Mouse (Mus musculus): ENCODE measurements around the gene Opn4. TPM values are rescaled to one million over a fixed set of nuclear protein-coding genes. Genes with fewer than 3 reads are reported as not detected.
A peak's percentile ranks its signal among the peaks of the same experiment; 100 is the strongest.

Gene Opn4
- polyA plus RNA-seq, 1 experiment from 2014 or later, result 0.10 TPM

GRCm38 (mm10) chr14:34616821-34617220 lies 16.9 kb upstream of the Opn4 start:
- Histone ChIP-seq H3K9me3 (no peaks in the 10 kb centered on the region), H3K27ac (no peak overlapping the region), H3K4me1 (replicated peaks) (peaks cover 6% of the 10 kb centered on the region), H3K4me2 (no peak overlapping the region), H3K9ac (replicated peaks) (no peak overlapping the region), H3K36me3 (no peaks in the 10 kb centered on the region), H3K27me3 (peaks cover 43% of the 10 kb centered on the region), H3K4me3 (replicated peaks) (no peak overlapping the region)
- peak; percentile 49 for ATAC-seq (ENCODE audit: insufficient number of reproducible peaks, insufficient read depth, low FRiP score, low TSS enrichment, low read depth)
- 2% methylated on average over 8 of the region's 8 CpGs for WGBS

GRCm38 (mm10) chr14:34615625-34616024 lies 15.7 kb upstream of the Opn4 start:
- no peak overlapping the region for H3K9ac ChIP-seq (replicated peaks)
- no peaks in the 10 kb centered on the region for H3K9me3 ChIP-seq
- H3K4me3 ChIP-seq (replicated peaks), result no peak overlapping the region
- ATAC-seq (ENCODE audit: insufficient number of reproducible peaks, insufficient read depth, low FRiP score, low TSS enrichment, low read depth), result no peak
- 41% methylated on average over 4 of the region's 4 CpGs for WGBS
- no peak overlapping the region for H3K4me2 ChIP-seq
- H3K36me3 ChIP-seq, result no peaks in the 10 kb centered on the region
- H3K4me1 ChIP-seq (replicated peaks), result peaks cover 6% of the 10 kb centered on the region
- no peak overlapping the region for H3K27ac ChIP-seq
- peaks cover 43% of the 10 kb centered on the region for H3K27me3 ChIP-seq

GRCm38 (mm10) chr14:34615082-34615481 lies 15.1 kb upstream of the Opn4 start:
- H3K27me3 ChIP-seq, result peaks cover 43% of the 10 kb centered on the region
- ATAC-seq (ENCODE audit: insufficient number of reproducible peaks, insufficient read depth, low FRiP score, low TSS enrichment, low read depth), result peak; percentile 28; the same call in 1 of the 2 replicates
- no peak overlapping the region for H3K27ac ChIP-seq
- under 1% methylated on average over 13 of the region's 13 CpGs for WGBS
- peaks cover 6% of the 10 kb centered on the region for H3K4me1 ChIP-seq (replicated peaks)
- no peaks in the 10 kb centered on the region for H3K9me3 ChIP-seq
- H3K9ac ChIP-seq (replicated peaks), result no peak overlapping the region
- peak overlapping the region; percentile 29 for H3K4me3 ChIP-seq (replicated peaks)
- peak overlapping the region; percentile 51 for H3K4me2 ChIP-seq
- no peaks in the 10 kb centered on the region for H3K36me3 ChIP-seq

DNA sequence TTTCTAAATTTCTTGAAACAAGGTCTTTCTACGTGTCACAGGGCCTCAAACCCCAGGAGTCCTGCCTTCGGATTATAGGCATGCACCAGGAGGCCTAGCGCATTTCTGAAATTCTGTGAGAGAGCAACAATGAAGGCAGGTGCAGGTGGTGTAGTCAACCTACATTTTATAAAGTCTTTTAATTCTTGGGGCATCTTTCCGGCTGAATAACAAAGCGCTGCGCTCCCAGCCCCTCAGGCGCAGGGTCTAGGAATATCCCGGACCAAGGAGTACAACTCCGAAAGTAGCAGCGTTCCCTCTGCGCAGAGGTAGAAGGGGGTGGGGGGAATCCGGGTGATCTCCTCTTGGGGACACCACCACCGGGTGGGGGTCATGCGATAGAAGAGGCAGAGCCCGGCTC lies 14.6 kb upstream of the Opn4 start:
- no peak overlapping the region for H3K9ac ChIP-seq (replicated peaks)
- 7% methylated on average over 15 of the region's 15 CpGs for WGBS
- ATAC-seq (ENCODE audit: insufficient number of reproducible peaks, insufficient read depth, low FRiP score, low TSS enrichment, low read depth), result no peak

GRCm38 (mm10) chr14:34613523-34613922 lies 13.6 kb upstream of the Opn4 start:
- Histone ChIP-seq H3K27ac (no peak overlapping the region), H3K4me3 (replicated peaks) (no peak overlapping the region), H3K4me2 (no peak overlapping the region), H3K9ac (replicated peaks) (no peak overlapping the region), H3K4me1 (replicated peaks) (peaks cover 6% of the 10 kb centered on the region), H3K9me3 (no peaks in the 10 kb centered on the region), H3K36me3 (no peaks in the 10 kb centered on the region), H3K27me3 (peaks cover 37% of the 10 kb centered on the region)
- no peak for ATAC-seq (ENCODE audit: insufficient number of reproducible peaks, insufficient read depth, low FRiP score, low TSS enrichment, low read depth)
- WGBS, result 58% methylated on average over 6 of the region's 6 CpGs

More for the DNA sequence above, 14.6 kb upstream of the Opn4 start:
- H3K4me3 ChIP-seq (replicated peaks), result peak overlapping the region; percentile 29
- no peaks in the 10 kb centered on the region for H3K9me3 ChIP-seq
- peaks cover 6% of the 10 kb centered on the region for H3K4me1 ChIP-seq (replicated peaks)
- peak overlapping the region; percentile 51 for H3K4me2 ChIP-seq
- H3K27me3 ChIP-seq, result peaks cover 43% of the 10 kb centered on the region
- H3K27ac ChIP-seq, result no peak overlapping the region
- H3K36me3 ChIP-seq, result no peaks in the 10 kb centered on the region

- no peak for ATAC-seq (ENCODE audit: insufficient number of reproducible peaks, insufficient read depth, low FRiP score, low TSS enrichment, low read depth)
These were observed 12.3 kb upstream of the Opn4 start for GRCm38 (mm10) chr14:34612222-34612621.

GRCm38 (mm10) chr14:34611591-34611990 lies 11.6 kb upstream of the Opn4 start:
- Histone ChIP-seq H3K9ac (replicated peaks) (no peak overlapping the region), H3K4me1 (replicated peaks) (peaks cover 6% of the 10 kb centered on the region), H3K4me3 (replicated peaks) (no peak overlapping the region), H3K27me3 (peaks cover 41% of the 10 kb centered on the region), H3K9me3 (no peaks in the 10 kb centered on the region), H3K36me3 (no peaks in the 10 kb centered on the region), H3K4me2 (no peak overlapping the region), H3K27ac (no peak overlapping the region)
- no peak for ATAC-seq (ENCODE audit: insufficient number of reproducible peaks, insufficient read depth, low FRiP score, low TSS enrichment, low read depth)
- WGBS, result 87% methylated on average over 4 of the region's 4 CpGs

More at GRCm38 (mm10) chr14:34612222-34612621, 12.3 kb upstream of the Opn4 start:
- Histone ChIP-seq H3K4me2 (no peak overlapping the region), H3K4me1 (replicated peaks) (peaks cover 6% of the 10 kb centered on the region), H3K27ac (no peak overlapping the region), H3K9ac (replicated peaks) (no peak overlapping the region), H3K4me3 (replicated peaks) (no peak overlapping the region), H3K27me3 (peaks cover 42% of the 10 kb centered on the region), H3K36me3 (no peaks in the 10 kb centered on the region), H3K9me3 (no peaks in the 10 kb centered on the region)
- WGBS, result 42% methylated on average over 4 of the region's 4 CpGs

GRCm38 (mm10) chr14:34601910-34602309 lies 2.0 kb upstream of the Opn4 start:
- Histone ChIP-seq H3K4me1 (replicated peaks) (no peaks in the 10 kb centered on the region), H3K4me2 (no peak overlapping the region), H3K4me3 (replicated peaks) (no peak overlapping the region), H3K36me3 (no peaks in the 10 kb centered on the region), H3K27ac (no peak overlapping the region), H3K27me3 (0 out of 2 replicates have a peak, but pooled peaks cover 4% of the 10 kb centered on the region), H3K9me3 (no peaks in the 10 kb centered on the region), H3K9ac (replicated peaks) (no peak overlapping the region)
- no peak for ATAC-seq (ENCODE audit: insufficient number of reproducible peaks, insufficient read depth, low FRiP score, low TSS enrichment, low read depth)
- WGBS, result 93% methylated on average over 7 of the region's 7 CpGs

DNA sequence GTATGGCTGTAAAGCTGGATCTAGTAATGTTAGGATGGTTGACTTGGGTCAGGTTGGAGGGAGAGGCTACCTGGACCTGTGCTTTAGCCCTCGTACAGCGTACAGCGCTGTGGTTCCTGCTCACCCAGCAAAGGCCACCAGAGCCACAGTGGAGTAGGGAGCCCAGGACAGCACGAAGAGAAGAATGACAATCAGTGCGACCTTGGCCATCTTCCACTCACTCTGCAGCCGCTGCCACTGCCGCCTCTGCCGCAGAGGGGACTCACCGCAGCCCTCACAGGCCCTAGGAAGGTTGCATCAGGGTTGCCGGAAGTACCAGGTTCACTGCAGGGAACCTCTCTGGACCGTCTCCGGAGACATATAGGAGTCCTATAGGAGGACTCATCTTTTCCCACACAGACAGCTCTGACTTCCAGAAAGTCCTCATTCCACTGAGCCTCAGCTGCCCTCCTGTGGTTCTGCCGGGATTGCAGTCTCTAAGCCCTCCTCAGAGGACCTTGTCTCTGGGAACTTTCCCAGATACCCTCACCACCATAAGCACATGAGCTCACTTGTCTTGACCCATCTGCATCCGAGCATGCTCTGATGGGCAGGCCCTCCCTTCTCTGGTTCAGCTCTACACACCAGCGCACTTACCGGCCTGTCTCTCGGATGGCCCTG lies 4.2 kb downstream of the Opn4 start:
- 78% methylated on average over 17 of the region's 17 CpGs for WGBS
- no peak overlapping the region for H3K9ac ChIP-seq (replicated peaks)
- H3K4me1 ChIP-seq (replicated peaks), result peaks cover 4% of the 10 kb centered on the region; the same call in 1 of the 2 replicates
- H3K4me2 ChIP-seq, result no peak overlapping the region
- H3K27ac ChIP-seq, result no peak overlapping the region
- H3K27me3 ChIP-seq, result 0 out of 2 replicates have a peak, but pooled peaks cover 4% of the 10 kb centered on the region
- no peak overlapping the region for H3K4me3 ChIP-seq (replicated peaks)
- H3K36me3 ChIP-seq, result no peaks in the 10 kb centered on the region
- ATAC-seq (ENCODE audit: insufficient number of reproducible peaks, insufficient read depth, low FRiP score, low TSS enrichment, low read depth), result no peak
- no peaks in the 10 kb centered on the region for H3K9me3 ChIP-seq

GRCm38 (mm10) chr14:34591741-34592535 lies 8.0 kb downstream of the Opn4 start:
- no peaks in the 10 kb centered on the region for H3K27me3 ChIP-seq
- peaks cover 4% of the 10 kb centered on the region; the same call in 1 of the 2 replicates for H3K4me1 ChIP-seq (replicated peaks)
- no peak overlapping the region for H3K4me2 ChIP-seq
- no peak for ATAC-seq (ENCODE audit: insufficient number of reproducible peaks, insufficient read depth, low FRiP score, low TSS enrichment, low read depth)
- no peak overlapping the region for H3K27ac ChIP-seq
- no peaks in the 10 kb centered on the region for H3K9me3 ChIP-seq
- no peak overlapping the region for H3K4me3 ChIP-seq (replicated peaks)
- 58% methylated on average over 15 of the region's 15 CpGs for WGBS
- no peaks in the 10 kb centered on the region for H3K36me3 ChIP-seq
- no peak overlapping the region for H3K9ac ChIP-seq (replicated peaks)
